Mouse (Mus musculus) cerebellum, adult 11 months (tissue): ENCODE measurements around the gene Arnt2.
A peak's percentile ranks its signal among the peaks of the same experiment; 100 is the strongest.

Experiments
- DNase-seq: peaks from one replicate; pipeline ENCODE4 v3.0.0; 2022

Arnt2 gene

GRCm38 (mm10) chr7:84396581-84396980 is 13.4 kb downstream of the Arnt2 start:
- no peak for DNase-seq

- no peak for DNase-seq
Observed at GRCm38 (mm10) chr7:84387826-84388225, 22.1 kb downstream of the Arnt2 start.

GRCm38 (mm10) chr7:84386472-84386871 is 23.5 kb downstream of the Arnt2 start:
- no peak for DNase-seq

GRCm38 (mm10) chr7:84384778-84385177 is 25.2 kb downstream of the Arnt2 start:
- no peak for DNase-seq

DNA sequence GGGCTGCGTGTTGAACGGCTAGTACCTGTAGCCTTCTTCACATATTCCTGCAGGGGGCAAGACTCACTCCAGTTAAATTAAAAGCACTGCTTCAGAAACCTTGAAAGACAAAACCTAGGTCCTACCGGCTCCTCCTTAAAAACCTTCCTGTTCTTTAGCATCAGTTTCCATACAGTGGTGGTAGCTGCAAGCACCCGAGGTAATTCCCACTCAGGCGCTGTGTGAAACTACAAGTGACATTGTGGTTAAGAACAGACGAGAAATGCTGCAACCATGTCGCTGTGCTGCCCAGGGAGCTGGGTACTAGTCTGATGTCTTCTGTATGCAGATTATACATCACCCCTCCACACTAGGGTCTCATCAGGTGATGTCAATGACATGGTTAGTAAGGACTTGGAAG is 25.9 kb downstream of the Arnt2 start:
- DNase-seq = no peak

DNA sequence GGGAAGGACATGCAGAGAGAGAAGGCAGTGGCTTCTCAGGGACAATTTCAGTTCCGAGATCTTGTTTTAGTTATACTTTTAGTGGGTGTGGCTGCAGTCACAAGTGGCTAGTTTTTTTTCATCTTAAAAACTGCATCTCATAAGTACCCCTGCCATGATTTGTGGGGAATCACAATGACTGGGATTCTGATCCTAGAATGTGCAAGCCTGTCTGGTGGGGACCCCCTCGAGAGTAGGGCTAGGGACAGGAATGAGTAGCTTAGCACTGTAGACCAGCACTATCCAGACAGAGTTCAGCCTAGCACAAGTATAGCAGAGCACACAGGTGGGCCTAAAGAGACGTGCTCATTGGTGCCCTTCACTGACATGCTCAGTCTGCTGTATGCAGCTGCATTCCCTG is 27.6 kb downstream of the Arnt2 start:
- no peak for DNase-seq

DNA sequence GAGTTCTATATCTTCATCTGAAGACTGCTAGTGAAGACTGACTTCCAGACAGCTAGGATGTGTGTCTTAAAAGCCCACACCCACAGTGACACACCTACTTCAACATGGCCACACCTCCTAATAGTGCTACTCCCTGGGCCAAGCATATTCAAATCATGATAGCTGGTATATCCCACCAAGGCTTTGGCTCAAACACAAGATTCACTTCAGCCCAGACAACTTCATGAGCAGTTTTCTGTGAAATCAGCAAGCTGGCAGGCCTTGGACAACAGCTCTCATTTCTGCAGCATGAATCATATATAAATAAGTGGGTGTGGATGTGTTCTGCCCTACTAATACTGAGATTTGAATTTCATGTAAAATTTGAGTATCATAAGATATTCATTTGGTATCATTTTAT is 29.2 kb downstream of the Arnt2 start:
- DNase-seq = no peak

DNA sequence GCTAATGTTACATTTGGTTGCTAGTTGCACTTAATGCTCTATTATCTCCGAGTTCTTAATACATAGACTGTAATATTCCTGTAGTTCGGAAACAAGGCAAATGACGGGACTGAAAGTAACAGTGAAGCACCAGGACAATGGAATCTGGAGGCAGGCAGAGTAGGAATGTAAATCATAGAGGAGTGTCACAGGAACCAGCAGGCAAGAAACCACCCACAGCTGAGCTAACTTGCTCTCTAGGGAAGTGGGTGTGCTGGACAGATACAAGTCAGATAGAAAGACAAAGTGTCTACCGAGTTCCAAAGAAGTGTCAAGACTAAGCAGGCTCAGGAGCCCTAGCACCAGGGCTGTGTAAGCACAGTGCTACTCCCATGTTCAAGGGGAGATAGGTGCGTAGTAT is 32.6 kb downstream of the Arnt2 start:
- no peak for DNase-seq

DNA sequence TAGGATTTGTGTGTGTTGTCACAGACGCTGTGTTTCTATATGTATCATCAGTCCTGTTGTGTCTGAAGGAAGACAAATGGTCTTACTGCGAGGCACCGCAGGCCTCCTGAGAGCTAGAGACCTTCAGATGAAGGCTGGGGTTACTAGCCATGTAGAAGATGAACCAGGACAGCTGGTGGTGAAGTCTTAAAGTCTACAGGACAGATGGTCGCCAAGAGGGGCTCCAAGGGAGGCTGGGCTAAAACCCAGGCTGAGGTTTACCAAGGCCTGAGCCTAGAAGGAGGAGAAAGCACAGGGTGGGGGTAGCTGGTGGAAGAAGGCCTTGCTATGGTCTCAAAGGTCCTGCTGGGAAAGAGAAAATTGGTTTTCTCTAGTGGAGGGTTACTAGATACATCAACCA is 36.3 kb downstream of the Arnt2 start:
- no peak for DNase-seq

DNA sequence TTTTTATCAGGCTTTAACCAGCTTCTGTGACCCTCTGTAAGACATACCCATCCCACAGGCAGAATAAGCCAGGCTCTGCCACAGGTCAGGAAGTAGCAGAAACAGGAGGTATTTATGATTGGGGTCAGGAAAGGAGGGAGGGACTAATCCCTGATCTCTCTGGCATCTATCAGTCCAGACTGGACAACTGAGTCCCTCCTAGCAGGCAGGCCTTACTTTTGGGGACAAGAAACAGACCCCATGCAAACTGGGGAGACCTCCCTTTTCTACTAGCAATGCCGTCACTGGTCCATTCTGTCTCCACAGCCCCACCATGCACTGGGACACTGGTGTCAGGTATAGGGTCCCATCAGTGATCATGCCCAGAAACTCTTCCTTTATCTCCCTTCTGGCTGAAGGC is 37.1 kb downstream of the Arnt2 start:
- no peak for DNase-seq

DNA sequence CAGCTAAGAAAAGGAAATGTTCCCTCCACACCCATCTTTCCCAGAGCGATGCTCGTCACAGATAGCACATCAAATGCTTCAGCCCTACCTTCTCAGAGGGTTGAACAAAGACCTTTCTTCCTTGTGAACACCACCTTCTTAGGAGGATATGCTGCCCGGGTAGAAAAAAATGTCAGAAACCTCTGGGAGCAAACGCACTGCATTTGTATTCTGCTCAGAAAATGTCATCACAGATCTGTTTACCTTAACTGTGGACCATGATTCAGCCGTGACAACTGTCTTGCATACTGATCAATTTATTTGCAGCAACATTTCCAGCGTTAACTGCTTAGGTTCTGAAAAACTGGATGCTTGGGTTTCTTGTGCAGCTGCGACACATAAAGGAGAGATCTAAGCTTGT is 37.7 kb downstream of the Arnt2 start:
- no peak for DNase-seq

- DNase-seq = no peak
Observed at GRCm38 (mm10) chr7:84370911-84371592, 38.9 kb downstream of the Arnt2 start.

DNA sequence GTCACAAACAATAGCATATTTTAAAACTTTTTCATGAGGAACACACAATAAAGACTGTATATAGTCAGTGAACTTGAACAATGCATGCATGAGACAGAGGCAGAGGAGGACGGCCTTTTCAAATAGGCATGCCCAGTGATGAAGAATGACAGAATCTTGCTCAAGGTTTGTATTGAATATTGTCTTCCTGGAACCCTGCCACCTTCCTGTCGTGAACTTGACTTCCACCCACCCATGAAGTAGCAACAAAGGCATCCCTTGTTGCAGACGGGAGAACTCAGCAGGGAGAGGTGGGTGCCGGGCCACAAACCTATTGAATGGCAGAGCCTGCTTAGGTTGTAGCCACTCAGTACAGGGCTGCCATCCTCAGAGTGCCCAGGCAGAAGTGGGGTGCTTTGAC is 43.7 kb downstream of the Arnt2 start:
- no peak for DNase-seq

- no peak for DNase-seq
Observed at GRCm38 (mm10) chr7:84362711-84363110, 47.3 kb downstream of the Arnt2 start.

GRCm38 (mm10) chr7:84361086-84361684 is 48.8 kb downstream of the Arnt2 start:
- DNase-seq = no peak

GRCm38 (mm10) chr7:84358426-84358825 is 51.5 kb downstream of the Arnt2 start:
- no peak for DNase-seq

- peak; percentile 34 for DNase-seq
Observed at GRCm38 (mm10) chr7:84355619-84356570, 54.1 kb downstream of the Arnt2 start.

- no peak for DNase-seq
Observed at GRCm38 (mm10) chr7:84354890-84355289, 55.1 kb downstream of the Arnt2 start.

GRCm38 (mm10) chr7:84350529-84350928 is 59.4 kb downstream of the Arnt2 start:
- DNase-seq = no peak

DNA sequence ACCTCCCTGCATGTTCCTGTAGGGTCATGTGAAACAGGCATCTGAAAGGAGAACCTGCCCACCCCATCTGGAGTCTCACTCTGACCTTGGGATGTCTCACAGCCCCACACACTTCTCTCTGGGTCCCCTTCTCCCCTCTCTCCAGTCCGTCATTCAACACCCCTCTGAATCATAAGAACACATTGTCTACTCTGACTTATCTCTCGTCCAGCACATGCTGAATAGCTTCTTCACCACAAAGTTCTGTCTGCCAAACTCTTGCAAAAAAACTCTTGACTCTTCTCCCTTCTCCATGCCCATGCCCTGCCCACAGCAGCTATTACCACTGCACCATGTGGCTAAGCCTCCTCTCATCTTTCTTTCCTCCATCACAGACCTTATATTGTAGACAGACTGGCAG is 60.0 kb downstream of the Arnt2 start:
- DNase-seq = no peak

- DNase-seq = no peak
Observed at GRCm38 (mm10) chr7:84348145-84348911, 61.6 kb downstream of the Arnt2 start.

DNA sequence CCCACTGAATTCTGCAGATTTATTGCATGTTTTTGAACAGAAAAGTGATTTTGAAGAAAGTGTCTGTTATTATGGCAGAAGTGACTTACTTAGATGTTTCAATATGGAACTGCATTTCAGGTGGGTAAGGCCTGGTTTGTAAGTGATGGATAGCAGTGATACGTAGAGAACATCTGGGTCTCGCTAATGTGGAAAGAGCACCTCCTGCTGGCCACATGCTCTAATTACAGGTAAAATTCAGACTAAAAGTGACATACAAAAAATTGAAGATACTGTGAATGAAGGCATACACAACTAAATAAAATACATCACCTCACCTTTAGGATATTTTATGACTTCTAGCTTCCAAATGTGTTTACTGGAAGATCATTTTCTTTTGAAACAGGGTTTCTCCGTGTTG is 66.8 kb downstream of the Arnt2 start:
- no peak for DNase-seq

DNA sequence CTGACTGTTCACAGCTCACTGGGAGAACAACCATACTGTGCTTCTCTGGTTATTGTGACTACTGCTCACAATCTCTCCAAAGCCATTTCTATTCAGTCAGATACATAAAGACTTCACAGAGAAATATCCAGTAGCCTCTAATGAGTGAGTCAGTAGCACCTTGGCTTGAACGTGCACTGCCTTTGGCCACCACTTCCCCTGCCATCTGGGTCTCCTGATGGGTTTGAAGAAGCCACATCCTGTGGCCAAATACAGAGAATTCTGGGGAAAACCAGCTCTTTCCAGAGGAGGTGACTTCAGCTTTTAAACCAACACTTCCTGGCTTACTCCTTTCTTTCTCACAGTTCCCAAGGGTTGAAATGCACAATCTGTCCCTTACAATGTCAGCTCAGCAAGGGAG is 69.0 kb downstream of the Arnt2 start:
- peak; percentile 14 for DNase-seq
